Mouse (Mus musculus): Measurements from ENCODE around the gene Ddx31.

Ddx31 gene

DNA sequence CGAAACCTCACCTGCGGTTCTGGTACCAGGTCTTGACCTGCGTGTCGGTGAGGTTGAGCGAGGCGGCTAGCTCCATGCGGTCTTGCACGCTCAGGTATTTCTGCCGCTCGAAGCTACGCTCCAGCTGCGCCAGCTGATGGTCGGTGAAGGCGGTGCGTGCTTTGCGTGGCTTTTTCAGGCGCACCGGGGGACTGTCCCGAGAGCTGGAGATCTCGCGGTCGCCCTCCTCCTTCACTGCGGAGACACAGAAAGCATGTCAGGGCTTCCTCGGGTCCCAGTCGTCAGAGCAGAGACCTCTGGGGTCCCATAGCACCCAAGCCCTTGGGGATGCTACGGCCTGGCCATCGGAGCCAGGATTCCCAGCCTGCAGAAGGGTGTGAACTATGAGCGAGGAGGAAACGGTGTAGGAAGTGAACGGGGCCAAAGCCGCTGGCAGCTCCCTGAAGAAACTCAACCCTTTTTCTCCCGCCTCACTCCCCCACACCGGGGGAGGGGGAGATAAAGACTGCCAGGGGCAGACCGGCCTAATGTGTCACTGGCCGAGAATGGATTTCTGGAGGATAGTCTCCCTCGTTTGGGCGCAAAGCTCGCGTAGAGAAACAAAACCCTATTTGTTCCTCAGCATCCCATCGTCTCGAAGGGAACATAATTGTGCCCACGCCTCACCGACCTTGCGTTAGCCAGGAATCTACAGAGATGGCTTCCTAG is 71.3 kb downstream of the Ddx31 start:
- DNase-seq (ENCODE audit: low read depth, low spot score) = peak; percentile 57

GRCm38 (mm10) chr2:28912039-28912700 is 72.0 kb downstream of the Ddx31 start:
- DNase-seq (ENCODE audit: low read depth, low spot score) = peak; percentile 12

GRCm38 (mm10) chr2:28912961-28913360 is 72.8 kb downstream of the Ddx31 start:
- DNase-seq (ENCODE audit: low read depth, low spot score) = no peak

DNA sequence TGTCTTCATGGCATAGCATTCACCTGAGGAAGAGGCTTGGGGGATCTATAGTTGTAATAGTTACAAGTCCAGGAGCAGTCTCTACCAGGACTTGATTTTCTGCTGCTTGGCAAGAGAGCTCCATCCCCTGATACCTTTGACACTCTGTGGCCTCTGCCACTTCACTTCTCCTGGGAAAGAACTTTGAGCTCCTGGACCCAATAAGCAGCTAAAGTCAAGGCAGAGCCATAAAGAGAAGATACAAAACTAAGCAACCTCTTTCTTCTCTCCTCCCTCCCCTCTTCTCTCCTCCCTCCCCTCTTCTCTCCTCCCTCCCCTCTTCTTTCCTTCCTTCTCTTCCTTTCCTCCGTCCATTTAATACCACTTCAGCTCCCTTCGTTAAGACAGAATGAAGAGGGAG is 73.9 kb downstream of the Ddx31 start:
- DNase-seq (ENCODE audit: low read depth, low spot score) = no peak

GRCm38 (mm10) chr2:28915104-28915738 is 75.0 kb downstream of the Ddx31 start:
- no peak for DNase-seq (ENCODE audit: low read depth, low spot score)

- DNase-seq (ENCODE audit: low read depth, low spot score) = peak; percentile 88
Measured at GRCm38 (mm10) chr2:28915768-28916512, 75.7 kb downstream of the Ddx31 start.

- peak; percentile 13 for DNase-seq (ENCODE audit: low read depth, low spot score)
Measured at GRCm38 (mm10) chr2:28916513-28916865, 76.3 kb downstream of the Ddx31 start, which contains the start of gene Barhl1. Gene Barhl1, minus strand, starts transcription at chr2:28916668.

DNA sequence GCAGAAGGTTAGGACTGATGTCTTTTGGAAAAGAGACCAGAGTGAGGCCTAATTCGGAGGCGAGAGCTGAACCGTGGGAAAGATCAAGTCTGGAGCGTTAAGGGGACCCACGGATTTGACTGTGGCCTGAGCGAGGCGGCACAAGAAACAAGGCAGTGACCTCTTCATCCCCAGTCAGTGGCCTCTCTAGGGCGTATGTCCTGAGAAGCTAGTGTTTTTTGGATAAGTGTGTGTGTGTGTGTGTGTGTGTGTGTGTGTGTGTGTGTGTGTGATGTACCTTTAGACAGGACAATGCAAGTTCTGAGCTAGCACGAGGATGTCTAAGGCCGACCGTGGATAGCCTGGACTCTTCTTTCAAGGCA is 76.9 kb downstream of the Ddx31 start:
- DNase-seq (ENCODE audit: low read depth, low spot score) = no peak

GRCm38 (mm10) chr2:28917518-28918361 is 77.5 kb downstream of the Ddx31 start:
- peak; percentile 41 for DNase-seq (ENCODE audit: low read depth, low spot score)

GRCm38 (mm10) chr2:28919001-28919400 is 78.8 kb downstream of the Ddx31 start:
- DNase-seq (ENCODE audit: low read depth, low spot score) = no peak

DNA sequence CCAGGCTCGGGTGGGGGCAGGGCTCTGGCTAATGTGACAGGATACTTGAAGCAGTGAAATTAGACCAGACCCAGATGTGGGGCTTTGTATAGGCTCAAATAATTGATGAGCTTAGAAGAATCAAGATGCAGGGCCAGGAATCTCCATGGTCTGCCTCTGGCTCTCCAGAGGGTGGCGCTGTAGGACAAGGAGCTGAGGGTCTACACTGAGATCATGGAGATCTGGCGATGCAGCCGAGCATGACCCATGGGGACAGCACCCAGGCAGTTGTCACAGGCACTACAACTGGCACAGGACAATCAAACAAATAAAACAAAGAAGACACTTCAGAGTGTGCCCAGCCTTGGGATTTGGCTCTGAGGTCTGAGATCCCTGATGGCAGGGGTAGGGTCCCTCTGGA is 83.7 kb downstream of the Ddx31 start:
- DNase-seq (ENCODE audit: low read depth, low spot score) = peak; percentile 73

- peak; percentile 62 for DNase-seq (ENCODE audit: low read depth, low spot score)
Measured at GRCm38 (mm10) chr2:28930571-28930970, 90.4 kb downstream of the Ddx31 start.

DNA sequence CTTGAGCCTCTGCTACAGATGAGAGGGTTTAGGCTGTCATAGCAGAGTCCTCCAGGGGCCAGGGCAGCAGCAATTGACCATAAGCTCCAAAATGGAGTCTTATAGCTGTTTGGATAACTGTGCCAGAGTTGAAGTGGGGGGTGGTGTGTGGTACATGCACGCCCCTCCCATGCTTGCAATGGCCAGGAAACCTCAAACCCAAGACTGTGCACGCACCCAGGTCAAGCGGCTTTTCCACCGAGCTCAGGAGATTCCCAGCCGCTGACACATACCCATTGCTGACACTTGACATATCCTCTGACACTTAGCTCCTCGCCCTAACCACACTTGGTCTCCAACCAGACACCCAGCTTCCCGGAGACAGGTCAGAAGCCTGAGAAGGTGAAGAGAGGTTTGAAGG is 98.8 kb downstream of the Ddx31 start:
- no peak for DNase-seq (ENCODE audit: low read depth, low spot score)

GRCm38 (mm10) chr2:28943666-28944516 is 103.7 kb downstream of the Ddx31 start:
- no peak for DNase-seq (ENCODE audit: low read depth, low spot score)

DNA sequence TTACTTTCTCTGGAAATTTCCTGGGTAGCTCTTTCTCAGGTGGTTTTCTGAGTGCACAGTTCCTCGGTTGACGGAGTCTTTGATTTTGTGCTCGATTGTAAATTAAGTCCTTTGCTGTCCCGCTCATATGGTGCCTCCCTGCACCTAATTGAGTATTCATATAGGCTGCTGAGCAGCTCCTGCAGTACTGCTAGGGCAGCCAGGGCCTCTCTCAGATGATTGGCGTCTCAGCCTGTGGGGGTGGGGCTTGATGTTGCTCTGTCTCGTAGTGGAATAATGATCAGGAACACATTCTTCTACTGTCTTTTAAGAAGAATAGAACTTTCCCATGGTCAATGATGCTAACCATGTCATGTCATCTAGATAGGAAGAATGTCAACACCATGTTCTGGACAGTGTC is 105.2 kb downstream of the Ddx31 start:
- DNase-seq (ENCODE audit: low read depth, low spot score) = no peak

DNA sequence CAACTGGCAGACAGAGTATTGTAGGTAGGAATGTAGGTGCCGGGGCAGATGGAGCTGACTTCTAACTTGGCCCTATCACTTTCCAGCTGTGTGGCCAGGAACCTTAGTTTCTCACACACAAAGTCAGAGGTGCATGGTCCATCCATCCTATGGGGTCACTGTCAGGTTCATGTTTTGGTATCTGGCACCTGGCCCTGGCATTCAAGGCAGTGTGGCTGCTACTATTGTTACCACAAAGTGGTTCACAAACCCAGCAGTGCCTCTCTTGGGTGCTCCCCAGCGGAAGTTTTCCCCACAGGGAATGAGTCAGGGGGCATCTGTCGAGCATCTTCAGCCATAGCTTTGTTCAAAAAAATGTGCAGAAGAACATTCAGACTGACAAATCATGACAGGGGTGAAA is 106.1 kb downstream of the Ddx31 start:
- DNase-seq (ENCODE audit: low read depth, low spot score) = no peak

DNA sequence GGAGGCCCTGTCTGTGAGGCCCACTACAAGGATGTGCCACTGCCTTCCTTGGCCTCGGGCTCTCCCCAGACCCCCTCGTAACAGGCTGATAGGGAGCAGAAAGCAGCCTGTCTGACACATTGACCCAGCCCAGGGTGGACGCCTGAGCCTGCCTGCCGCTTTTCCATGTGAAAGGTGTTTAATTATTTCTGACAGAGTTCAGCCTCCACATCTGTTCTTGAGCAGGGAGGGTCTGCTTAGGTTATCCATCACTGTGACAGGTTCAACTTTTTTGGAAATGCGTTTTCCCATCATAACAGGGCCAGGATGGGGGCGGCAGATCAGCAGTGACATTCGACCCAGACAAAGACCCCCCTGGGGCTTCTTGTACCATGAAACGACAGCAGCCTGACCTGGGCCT is 112.8 kb downstream of the Ddx31 start:
- DNase-seq (ENCODE audit: low read depth, low spot score) = no peak

DNA sequence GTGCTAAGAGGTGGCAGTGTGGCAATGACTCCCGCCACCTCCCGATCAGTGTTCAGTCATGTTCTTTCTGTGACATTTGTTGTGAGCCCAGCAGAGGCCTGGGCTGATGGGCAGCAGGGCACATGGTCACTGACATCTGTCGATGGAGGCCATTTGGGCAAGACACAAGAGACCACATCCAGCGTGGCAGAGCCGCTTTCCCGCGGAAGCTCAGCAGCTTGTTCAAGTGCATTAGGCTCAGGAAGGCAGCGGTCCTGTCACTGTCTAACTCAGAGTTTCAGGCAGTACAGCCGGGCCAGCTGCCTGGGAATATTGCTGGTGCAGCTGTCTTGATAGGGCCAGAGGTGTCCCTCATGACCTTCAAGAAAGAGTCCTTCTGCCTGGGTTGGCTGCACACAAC is 114.4 kb downstream of the Ddx31 start:
- DNase-seq (ENCODE audit: low read depth, low spot score) = no peak

Data from ZHBTc4 (cell line).